Mouse (Mus musculus): ENCODE measurements around the gene Pea15a. TPM values are rescaled to one million over a fixed set of nuclear protein-coding genes. Genes with fewer than 3 reads are reported as not detected.

Gene Pea15a
- polyA plus RNA-seq, 1 experiment, result 125 TPM

- Histone ChIP-seq H3ac (ENCODE audit: control insufficient read depth, insufficient read length, low read depth) (no peak within 1 kb of the TSS), H3K79me2 (ENCODE audit: control insufficient read depth, insufficient read depth) (no peaks in the 10 kb centered on the region)
- TF ChIP-seq FOSL1 (IDR thresholded peaks at IDR 0.05; ENCODE audit: insufficient read depth, low read length, poor library complexity, severe bottlenecking) (no peak), CTCF (IDR thresholded peaks at IDR 0.05; ENCODE audit: control insufficient read depth, insufficient read depth, insufficient read length) (no peak), MYOD1 (IDR thresholded peaks at IDR 0.05; ENCODE audit: control insufficient read depth, insufficient read length, low read depth) (no peak), USF1 (IDR thresholded peaks at IDR 0.05; ENCODE audit: low read depth) (no peak), MYOG (IDR thresholded peaks at IDR 0.05; ENCODE audit: control insufficient read depth, extremely low read depth, insufficient read length) (no peak), MAX (IDR thresholded peaks at IDR 0.05) (no peak), CEBPB (IDR thresholded peaks at IDR 0.05; ENCODE audit: low read depth) (no peak)
Measured at GRCm38 (mm10) chr1:172219451-172220406, 13.1 kb upstream of the Pea15a start, which contains the start of gene Casq1. Gene Casq1 (minus strand): TSS chr1:172219868.

GRCm38 (mm10) chr1:172218164-172218910 is 11.7 kb upstream of the Pea15a start:
- TF ChIP-seq MYOG (IDR thresholded peaks at IDR 0.05; ENCODE audit: control insufficient read depth, extremely low read depth, insufficient read length) (no peak), MAX (IDR thresholded peaks at IDR 0.05) (no peak), USF1 (IDR thresholded peaks at IDR 0.05; ENCODE audit: low read depth) (no peak), FOSL1 (IDR thresholded peaks at IDR 0.05; ENCODE audit: insufficient read depth, low read length, poor library complexity, severe bottlenecking) (no peak), CEBPB (IDR thresholded peaks at IDR 0.05; ENCODE audit: low read depth) (no peak), CTCF (IDR thresholded peaks at IDR 0.05; ENCODE audit: control insufficient read depth, insufficient read depth, insufficient read length) (no peak), MYOD1 (IDR thresholded peaks at IDR 0.05; ENCODE audit: control insufficient read depth, insufficient read length, low read depth) (no peak)
- Histone ChIP-seq H3K27me3 (ENCODE audit: control insufficient read depth, insufficient read depth, insufficient read length) (no peaks in the 10 kb centered on the region), H3K79me3 (ENCODE audit: low read depth) (no peaks in the 10 kb centered on the region), H3K4me3 (ENCODE audit: insufficient read depth, poor library complexity, severe bottlenecking) (no peak overlapping the region), H3ac (ENCODE audit: control insufficient read depth, insufficient read length, low read depth) (no peak overlapping the region), H3K79me2 (ENCODE audit: control insufficient read depth, insufficient read depth) (no peaks in the 10 kb centered on the region), H3K36me3 (ENCODE audit: control insufficient read depth, insufficient read depth) (no peaks in the 10 kb centered on the region)

More at GRCm38 (mm10) chr1:172219451-172220406, 13.1 kb upstream of the Pea15a start, which contains the start of gene Casq1:
- no peak within 1 kb of the TSS for H3K4me3 ChIP-seq (ENCODE audit: insufficient read depth, poor library complexity, severe bottlenecking)
- no peaks in the 10 kb centered on the region for H3K36me3 ChIP-seq (ENCODE audit: control insufficient read depth, insufficient read depth)
- no peaks in the 10 kb centered on the region for H3K79me3 ChIP-seq (ENCODE audit: low read depth)
- no peaks in the 10 kb centered on the region for H3K27me3 ChIP-seq (ENCODE audit: control insufficient read depth, insufficient read depth, insufficient read length)

- H3K4me3 ChIP-seq (ENCODE audit: insufficient read depth, poor library complexity, severe bottlenecking), result no peak overlapping the region
- H3K79me3 ChIP-seq (ENCODE audit: low read depth), result no peaks in the 10 kb centered on the region
- no peaks in the 10 kb centered on the region for H3K36me3 ChIP-seq (ENCODE audit: control insufficient read depth, insufficient read depth)
- no peaks in the 10 kb centered on the region for H3K79me2 ChIP-seq (ENCODE audit: control insufficient read depth, insufficient read depth)
- TF ChIP-seq CTCF (IDR thresholded peaks at IDR 0.05; ENCODE audit: control insufficient read depth, insufficient read depth, insufficient read length) (peak; percentile 61), FOSL1 (IDR thresholded peaks at IDR 0.05; ENCODE audit: insufficient read depth, low read length, poor library complexity, severe bottlenecking) (no peak)
- no peak overlapping the region for H3ac ChIP-seq (ENCODE audit: control insufficient read depth, insufficient read length, low read depth)
- no peaks in the 10 kb centered on the region for H3K27me3 ChIP-seq (ENCODE audit: control insufficient read depth, insufficient read depth, insufficient read length)
Measured at GRCm38 (mm10) chr1:172217148-172217547, 10.5 kb upstream of the Pea15a start.

- H3K36me3 ChIP-seq (ENCODE audit: control insufficient read depth, insufficient read depth), result no peaks in the 10 kb centered on the region
- no peaks in the 10 kb centered on the region for H3K79me3 ChIP-seq (ENCODE audit: low read depth)
- TF ChIP-seq MYOD1 (IDR thresholded peaks at IDR 0.05; ENCODE audit: control insufficient read depth, insufficient read length, low read depth), result no peak
- H3K4me3 ChIP-seq (ENCODE audit: insufficient read depth, poor library complexity, severe bottlenecking), result no peak overlapping the region
- H3K27me3 ChIP-seq (ENCODE audit: control insufficient read depth, insufficient read depth, insufficient read length), result no peaks in the 10 kb centered on the region
- no peaks in the 10 kb centered on the region for H3K79me2 ChIP-seq (ENCODE audit: control insufficient read depth, insufficient read depth)
- no peak overlapping the region for H3ac ChIP-seq (ENCODE audit: control insufficient read depth, insufficient read length, low read depth)
Measured at GRCm38 (mm10) chr1:172214748-172215147, 8.1 kb upstream of the Pea15a start.

- Histone ChIP-seq H3K36me3 (ENCODE audit: control insufficient read depth, insufficient read depth) (no peaks in the 10 kb centered on the region), H3K79me3 (ENCODE audit: low read depth) (no peaks in the 10 kb centered on the region), H3K27me3 (ENCODE audit: control insufficient read depth, insufficient read depth, insufficient read length) (no peaks in the 10 kb centered on the region), H3K79me2 (ENCODE audit: control insufficient read depth, insufficient read depth) (no peaks in the 10 kb centered on the region), H3K4me3 (ENCODE audit: insufficient read depth, poor library complexity, severe bottlenecking) (no peak overlapping the region), H3ac (ENCODE audit: control insufficient read depth, insufficient read length, low read depth) (no peak overlapping the region)
- no peak for TF ChIP-seq CTCF (IDR thresholded peaks at IDR 0.05; ENCODE audit: control insufficient read depth, insufficient read depth, insufficient read length)
- no peak for TF ChIP-seq FOSL1 (IDR thresholded peaks at IDR 0.05; ENCODE audit: insufficient read depth, low read length, poor library complexity, severe bottlenecking)
- TF ChIP-seq MYOG (IDR thresholded peaks at IDR 0.05; ENCODE audit: control insufficient read depth, extremely low read depth, insufficient read length), result no peak
- no peak for TF ChIP-seq MAX (IDR thresholded peaks at IDR 0.05)
- TF ChIP-seq CEBPB (IDR thresholded peaks at IDR 0.05; ENCODE audit: low read depth), result no peak
- TF ChIP-seq MYOD1 (IDR thresholded peaks at IDR 0.05; ENCODE audit: control insufficient read depth, insufficient read length, low read depth), result no peak
- TF ChIP-seq USF1 (IDR thresholded peaks at IDR 0.05; ENCODE audit: low read depth), result no peak
Measured at GRCm38 (mm10) chr1:172213771-172214170, 7.2 kb upstream of the Pea15a start.

Data from C2C12 (cell line).